Mouse (Mus musculus) CD4-positive, CD25-positive, alpha-beta regulatory T cell, adult 4 months (primary cell): ENCODE measurements at regions not wholly inside any gene's neighbourhood (a gene's known extent, or its start where the extent isn't known, plus 50 kb on each side); places are given as distances from the start of the nearest gene placed in this dataset.

Experiments
- ATAC-seq: one replicate; pipeline ENCODE4 v1.8.0; 2017

DNA sequence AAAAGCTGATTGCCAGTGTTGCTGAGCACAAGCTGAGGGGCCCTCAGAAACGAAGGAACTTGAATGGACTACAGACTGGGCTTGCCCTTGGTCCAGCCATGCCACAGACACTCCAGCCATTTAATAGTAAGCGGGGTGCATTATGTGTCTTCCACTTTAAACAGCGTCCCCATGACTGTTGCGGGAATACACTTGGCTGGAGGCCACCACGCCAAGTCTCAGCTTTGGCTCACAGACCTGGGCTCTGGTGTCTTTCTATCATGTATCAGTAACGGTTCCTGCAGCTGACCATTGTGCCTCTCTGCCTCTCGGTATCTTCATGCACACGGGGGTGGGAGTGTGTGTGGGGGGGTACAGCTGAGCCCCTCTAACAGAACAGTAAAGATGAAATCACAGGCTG, 62.0 kb upstream of the Sdk2 start:
- no peak for ATAC-seq

DNA sequence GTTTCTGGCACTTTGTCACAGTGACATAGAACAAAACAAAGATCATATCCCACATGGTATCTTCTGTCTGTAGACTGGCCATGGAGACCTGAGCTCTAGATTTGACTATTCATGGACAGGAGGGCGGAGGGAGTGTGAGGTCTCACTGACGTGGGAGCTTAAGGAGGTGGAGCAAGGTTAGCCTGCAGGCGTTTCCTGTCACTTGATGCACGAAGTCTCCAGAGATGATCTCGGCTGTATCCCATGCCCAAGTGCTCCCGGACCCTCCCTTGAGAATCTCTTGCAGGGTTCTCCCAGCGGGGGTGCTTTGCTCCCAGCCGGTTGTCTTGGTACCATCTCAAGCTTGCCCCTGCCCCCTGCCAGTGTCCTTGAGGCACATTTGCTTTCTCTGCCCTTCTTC, 60.6 kb upstream of the Sdk2 start:
- no peak for ATAC-seq

DNA sequence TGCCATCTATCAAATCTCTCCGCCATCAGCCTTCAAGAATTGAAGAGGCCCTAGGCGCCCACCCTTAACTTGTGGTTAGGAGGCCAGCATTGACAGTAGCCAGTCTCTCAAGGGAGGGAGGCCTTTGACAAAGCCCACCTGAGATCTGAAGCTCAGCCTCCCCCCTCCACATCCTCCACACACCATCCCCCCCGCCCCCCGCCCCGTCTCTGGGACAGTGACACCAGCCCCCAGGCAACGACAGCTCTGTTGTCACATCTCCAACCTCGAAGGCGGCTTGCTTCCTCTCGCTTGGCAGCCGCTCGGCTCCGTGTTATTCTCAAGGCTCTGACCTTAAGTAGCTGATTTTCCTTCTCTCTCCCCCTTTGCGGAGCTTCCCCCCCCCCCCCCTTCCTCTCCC, 55.3 kb upstream of the Sdk2 start:
- no peak for ATAC-seq

DNA sequence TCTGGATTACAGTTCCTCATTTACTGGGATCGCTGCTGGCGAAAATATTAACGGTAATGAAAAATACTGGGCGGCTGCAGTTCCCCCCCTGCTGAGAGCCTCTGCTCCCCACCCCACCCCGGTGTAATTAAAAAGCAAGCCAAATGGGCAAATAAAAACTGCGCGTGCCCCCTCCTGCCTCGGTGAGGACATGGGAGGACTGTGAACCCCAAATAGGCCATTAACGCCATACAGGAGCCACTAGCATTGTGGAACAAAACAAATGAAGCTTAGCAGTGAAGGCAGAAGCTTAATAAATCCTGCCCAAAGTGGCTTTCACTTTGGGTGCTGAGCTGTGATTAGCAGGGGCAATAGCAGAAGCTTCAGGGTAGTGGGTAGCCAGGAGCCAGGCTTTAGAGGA, 52.3 kb upstream of the Sdk2 start:
- ATAC-seq, result no peak
